Mouse (Mus musculus) neural tube, embryonic 10.5 days (tissue): ENCODE results near the gene Nkx2-2.
"Not testable (repeated sequence)": the region's sequence is repeated elsewhere in the genome, so short reads cannot be mapped to it uniquely, and the experiment has no call there.

Source experiments
- DNase-seq: peaks from one replicate; pipeline ENCODE4 v3.0.0-alpha.2; 2017; ENCODE audit warnings: low spot score; ENCODE audit errors: extremely low spot score

The Nkx2-2 gene

DNA sequence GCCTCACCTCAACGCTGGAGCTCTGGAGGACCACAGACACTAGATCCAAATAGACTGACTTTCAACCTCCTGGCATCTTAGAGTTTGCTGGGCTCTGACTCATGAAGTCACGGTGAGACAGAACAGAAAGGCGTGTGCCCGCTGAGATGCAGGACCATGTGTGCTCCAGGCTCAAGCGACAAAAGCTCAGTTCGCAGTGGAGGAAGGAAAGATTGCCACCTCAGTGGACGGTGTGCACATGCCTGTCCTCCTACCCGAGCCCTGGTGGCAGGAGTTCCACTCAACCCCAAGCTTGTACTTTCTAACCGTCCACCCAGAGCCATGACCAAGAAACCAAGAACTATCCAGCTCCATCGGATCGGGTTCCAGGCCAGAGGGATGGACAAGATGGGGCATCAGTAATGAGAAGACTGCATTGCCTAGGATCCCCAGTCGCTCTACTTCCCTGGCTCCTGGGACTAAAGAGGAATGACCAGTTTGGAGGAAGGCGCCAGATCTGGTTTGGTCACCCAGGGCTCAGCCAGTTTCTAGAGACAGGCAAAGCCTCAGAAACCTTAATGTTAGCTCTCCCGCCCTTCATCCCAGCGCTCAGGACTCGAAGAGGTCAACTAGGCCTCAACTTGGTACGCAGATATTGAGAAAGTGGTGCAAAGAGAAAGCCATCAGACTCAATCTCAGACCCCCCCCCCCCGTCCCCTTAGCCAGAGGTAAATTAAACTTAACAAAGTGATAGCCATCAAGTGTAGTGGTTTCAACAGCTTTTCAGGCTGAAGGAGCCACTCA is 11.9 kb downstream of the Nkx2-2 start:
- DNase-seq, result peak; percentile 61

DNA sequence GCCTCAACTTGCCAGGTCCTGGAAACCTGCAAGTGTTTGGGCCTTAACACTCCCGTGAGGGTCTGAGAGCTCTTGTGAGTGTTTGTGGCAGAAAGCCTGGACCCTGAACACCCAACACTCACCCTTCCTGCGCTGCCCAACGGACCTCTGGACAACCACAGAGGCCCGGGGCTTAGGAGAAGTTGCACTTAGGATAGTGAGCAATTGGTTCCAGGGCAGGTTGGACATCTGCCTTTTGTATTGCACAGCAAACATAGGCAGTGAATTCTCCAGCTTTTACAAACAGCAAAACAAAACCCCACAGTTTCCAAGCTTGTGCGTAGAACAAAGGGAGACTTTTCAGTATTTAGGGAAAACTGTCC is 12.8 kb downstream of the Nkx2-2 start:
- no peak for DNase-seq

DNA sequence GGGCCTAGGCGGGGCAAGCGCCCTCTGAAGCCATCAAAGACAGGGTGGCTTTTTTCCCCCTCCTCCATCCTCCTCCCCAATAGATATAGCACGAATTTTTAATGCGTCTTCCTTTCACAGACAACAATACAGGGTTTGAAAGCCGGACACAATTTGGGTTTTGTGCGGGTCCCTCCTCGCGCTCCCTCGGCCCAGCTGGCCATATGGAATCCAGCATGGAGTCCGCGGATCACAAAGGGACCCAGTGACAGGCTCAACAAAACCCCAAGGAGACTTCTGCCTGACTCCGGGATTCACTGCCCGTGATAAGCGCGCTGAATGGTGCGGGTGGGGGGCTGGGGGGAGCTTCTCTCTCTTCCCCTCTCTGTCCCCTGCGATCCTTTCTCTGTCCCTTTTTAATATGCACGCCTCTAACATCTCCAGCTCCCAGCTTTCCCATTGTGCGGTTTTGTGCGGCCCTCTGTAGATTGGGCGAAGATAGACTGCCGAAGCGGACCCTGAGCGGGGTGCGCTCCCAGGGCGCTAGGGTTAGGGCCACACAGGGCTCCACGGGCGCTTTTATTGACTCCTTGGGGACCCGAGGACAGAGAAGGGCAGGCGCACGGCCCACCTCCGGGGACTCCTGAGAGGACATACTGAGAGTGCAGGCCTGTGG is 13.3 kb downstream of the Nkx2-2 start:
- DNase-seq, result peak; percentile 69

DNA sequence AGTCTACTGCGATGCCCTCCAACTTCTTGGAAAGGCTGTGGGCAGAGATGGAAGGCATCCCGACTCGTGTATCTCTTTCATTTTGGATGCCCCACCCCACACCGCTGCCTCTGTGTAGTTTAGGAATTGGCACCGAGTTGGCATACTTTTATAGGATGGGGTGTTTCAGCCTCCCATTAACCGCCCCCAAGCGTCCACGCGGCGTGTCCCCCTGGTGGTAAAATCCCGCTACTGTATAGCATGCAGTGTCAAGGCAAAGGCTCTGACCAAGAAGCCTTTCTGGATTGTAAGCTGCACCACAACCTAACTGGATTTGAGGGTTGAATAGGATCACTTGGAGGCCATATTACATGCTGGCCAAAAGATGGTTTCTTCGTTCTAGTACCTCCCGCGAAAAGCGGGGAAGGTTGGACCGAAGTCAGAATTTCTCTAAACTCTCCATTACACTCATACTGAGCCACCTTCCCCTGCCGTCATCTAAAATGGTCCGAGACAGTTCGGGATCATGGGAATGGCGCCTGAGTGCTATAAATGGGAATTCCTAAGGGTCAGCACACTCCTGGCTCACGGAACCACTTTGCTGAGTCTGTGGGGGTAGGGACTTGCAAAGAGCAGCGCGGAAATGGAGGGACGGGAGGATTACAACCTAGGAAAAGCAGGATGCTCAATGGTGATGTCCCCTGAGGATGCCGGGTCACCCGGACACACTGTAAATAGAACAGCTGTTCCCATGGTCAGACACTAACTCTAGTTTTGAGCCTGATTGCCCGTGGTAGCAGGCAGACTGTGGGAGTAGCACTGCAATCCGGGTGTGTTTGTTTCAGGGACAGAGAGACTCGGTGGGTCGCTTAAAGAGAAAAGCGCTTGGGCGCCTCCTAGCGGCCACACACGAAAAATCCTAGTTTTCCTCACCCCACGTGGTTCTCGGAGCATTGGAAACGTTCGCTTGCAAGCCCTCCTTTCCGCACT is 15.7 kb downstream of the Nkx2-2 start:
- DNase-seq, result peak; percentile 89

DNA sequence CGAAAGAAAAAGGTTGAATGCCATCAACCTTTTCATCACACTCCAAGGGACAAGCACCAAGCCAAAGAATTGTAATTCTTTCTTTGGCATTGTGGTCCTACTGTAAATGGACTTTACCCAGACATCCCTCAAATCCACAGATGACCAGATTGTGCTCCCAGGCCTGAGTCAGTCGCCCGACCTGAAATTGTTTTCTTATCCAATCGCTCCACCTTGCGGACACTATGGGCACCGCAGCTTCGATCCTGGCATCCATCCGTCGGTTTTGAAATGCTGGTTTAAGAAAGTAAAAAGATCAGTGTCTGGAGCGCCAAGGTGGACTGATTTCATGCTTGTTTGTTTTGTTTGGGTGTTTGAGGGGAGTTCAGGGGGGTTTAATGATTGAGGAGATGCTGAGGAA is 16.4 kb downstream of the Nkx2-2 start:
- peak; percentile 86 for DNase-seq

DNA sequence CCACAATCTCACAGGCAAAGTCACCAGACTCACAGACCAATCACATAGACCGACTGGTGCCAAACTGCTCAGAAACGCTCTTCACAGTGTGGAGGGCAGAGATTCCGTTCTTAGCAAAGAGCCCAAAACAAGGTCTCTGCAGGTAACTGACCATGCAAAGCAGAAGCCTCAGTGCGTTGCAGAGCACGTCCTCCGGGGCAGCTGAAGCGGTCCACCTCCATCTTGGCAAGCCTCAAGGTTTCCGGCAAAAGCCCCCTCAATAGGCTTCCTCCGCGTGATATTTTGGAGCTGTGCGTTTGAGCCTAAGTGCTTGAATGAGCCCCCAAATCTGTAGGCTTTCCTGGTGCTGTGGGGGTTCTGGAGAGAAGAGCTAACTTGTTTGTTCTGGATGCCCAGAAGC is 18.7 kb downstream of the Nkx2-2 start:
- no peak for DNase-seq

DNA sequence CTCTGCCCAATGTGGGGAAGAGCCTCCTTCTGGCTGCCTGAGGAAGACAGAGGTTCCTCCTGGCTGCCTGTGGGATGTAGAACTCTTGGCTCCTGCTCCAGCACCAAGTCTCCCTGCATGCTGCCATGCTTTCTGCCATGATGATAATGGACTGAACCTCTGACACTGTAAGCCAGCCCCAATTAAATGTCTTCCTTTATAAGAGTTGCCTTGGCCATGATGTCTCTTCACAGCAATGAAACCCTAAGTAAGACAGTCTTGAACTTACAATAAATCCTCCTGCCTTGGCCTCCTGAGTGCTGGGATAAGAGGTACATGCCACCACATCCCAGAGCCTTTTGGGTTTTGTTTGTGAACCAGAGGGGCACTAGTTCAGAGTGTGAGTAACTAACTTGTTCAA is 20.3 kb downstream of the Nkx2-2 start:
- no peak for DNase-seq

DNA sequence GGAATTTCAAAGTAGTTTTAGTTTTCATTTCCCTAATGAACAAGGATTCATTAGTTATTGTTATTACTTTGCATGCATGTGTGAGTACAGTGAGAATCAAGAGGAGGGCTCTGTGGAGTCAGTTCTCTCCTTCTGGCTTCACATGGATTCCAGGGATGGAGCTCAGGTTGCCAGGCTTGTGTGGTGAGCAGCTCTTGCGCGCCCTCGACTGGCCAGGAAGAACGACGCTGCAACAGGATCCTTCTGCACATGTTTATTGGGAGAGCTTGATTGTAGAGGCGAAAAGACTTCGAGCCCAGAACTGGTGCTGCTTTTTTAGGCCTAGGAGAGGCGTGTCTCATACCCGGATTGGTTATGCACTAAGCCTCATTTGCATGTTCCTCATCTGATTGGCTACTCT is 23.5 kb downstream of the Nkx2-2 start:
- not testable (repeated sequence) for DNase-seq

DNA sequence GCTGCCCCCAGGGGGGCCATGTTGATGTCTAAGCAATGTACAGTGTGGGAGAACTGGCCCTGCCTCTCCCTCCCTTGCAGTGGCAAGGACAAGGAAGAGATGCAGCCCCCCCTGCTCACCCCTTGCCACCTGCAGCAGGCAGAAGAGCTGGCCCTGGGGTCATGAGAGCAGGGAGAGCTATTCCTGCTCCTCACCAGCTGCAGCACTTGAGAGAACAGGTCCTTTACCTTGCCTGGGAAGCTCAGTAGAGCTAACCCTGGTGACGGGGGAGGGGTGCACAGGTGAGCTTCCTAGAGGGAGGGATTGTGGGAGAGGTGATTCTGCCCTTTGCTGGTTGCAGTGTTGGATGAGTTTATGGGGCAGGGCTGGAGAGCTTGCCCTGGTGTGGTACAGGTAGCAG is 28.2 kb downstream of the Nkx2-2 start:
- DNase-seq, result no peak

DNA sequence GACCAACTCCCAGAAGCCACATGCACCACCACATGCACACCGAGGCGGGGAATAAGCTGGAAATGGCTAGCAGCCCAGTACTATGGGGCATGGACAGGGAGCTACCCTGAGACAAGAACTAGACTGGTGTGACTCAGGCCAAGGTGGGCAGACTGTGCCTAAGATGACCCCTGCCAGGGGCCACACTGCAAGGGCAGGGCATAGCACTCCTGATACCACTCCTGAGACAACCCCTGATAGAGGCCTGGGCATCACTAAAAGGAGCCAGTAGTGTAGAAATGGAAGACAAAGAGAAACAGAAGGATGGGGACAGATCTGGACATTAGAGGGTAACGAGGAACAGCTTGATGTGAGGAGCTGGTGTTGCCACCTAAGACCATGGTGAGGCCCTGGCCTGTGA is 28.7 kb downstream of the Nkx2-2 start:
- no peak for DNase-seq

DNA sequence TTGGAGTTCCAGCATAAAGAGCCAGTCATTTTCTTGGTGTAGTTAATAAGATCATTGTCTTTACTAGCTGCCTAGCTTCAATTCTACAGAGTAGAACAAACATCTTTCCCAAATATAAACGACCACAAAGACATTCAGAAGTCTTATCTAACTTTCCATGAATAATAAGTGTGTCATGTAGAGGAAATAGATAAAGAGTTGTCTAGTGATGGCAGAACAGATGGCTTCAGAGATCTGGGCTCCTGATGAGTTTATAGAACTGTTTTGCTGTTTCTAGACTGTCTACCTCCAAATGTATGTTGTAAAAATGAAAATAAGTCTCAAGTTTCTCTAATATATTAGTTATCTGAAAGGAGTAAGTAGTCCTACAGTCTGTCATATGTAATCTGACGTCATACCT is 41.5 kb downstream of the Nkx2-2 start:
- no peak for DNase-seq
